Mouse (Mus musculus) neural tube, embryonic 14.5 days (tissue): ENCODE data around the gene Klf3. TPM values are rescaled to one million over a fixed set of nuclear protein-coding genes. Genes with fewer than 3 reads are reported as not detected.

Experiments
- ATAC-seq: fragments of 200-750 bp; cut with Nextera tagmentation; 2 replicates; pipeline ENCODE4 v1.8.0; 2017; ENCODE audit warnings: low read depth, mild to moderate bottlenecking, moderate TSS enrichment, moderate library complexity
- H3K27ac ChIP-seq: fragments of 300-500 bp; sonication (generic); 2 replicates; pipeline ENCODE4 v1.5.1; 2014; ENCODE audit warnings: low read depth, mild to moderate bottlenecking, control low read depth, low read length, moderate library complexity, mixed read lengths
- H3K27me3 ChIP-seq: fragments of 300-500 bp; sonication (generic); 2 replicates; pipeline ENCODE4 v1.6.1; 2014; ENCODE audit warnings: low read length; ENCODE audit not compliant: control insufficient read depth, insufficient read depth
- H3K36me3 ChIP-seq: fragments of 300-500 bp; sonication (generic); 2 replicates; pipeline ENCODE4 v1.6.1; 2014; ENCODE audit warnings: low read length, mixed read lengths; ENCODE audit not compliant: control insufficient read depth, insufficient read depth
- H3K4me1 ChIP-seq: fragments of 300-500 bp; sonication (generic); 2 replicates; pipeline ENCODE4 v1.6.1; 2014; ENCODE audit warnings: low read length; ENCODE audit not compliant: control insufficient read depth, insufficient read depth
- H3K4me2 ChIP-seq: fragments of 300-500 bp; sonication (generic); 2 replicates; pipeline ENCODE4 v1.6.1; 2014; ENCODE audit warnings: mild to moderate bottlenecking, low read depth, low read length, control low read depth
- H3K4me3 ChIP-seq: fragments of 300-500 bp; sonication (generic); 2 replicates; pipeline ENCODE4 v1.5.1; 2014; ENCODE audit warnings: low read depth, low read length, control low read depth, mixed read lengths
- H3K9ac ChIP-seq: fragments of 300-500 bp; sonication (generic); replicated peaks from 2 replicates; pipeline ENCODE4 v1.6.1; 2014; ENCODE audit warnings: low read depth, mild to moderate bottlenecking, control low read depth, low read length, mixed read lengths
- H3K9me3 ChIP-seq: fragments of 300-500 bp; sonication (generic); 2 replicates; pipeline ENCODE4 v1.6.1; 2016; ENCODE audit warnings: low read length; ENCODE audit not compliant: control insufficient read depth
- WGBS: fragments of 180-500 bp; shearing (Covaris S2); extraction: QIAGEN DNeasy Blood & Tissue Kit; methylation state at CpG from one replicate; pipeline ENCODE4 v1.1.7; 2014; 5-methylcytosine and 5-hydroxymethylcytosine counted together
- polyA plus RNA-seq: library from polyadenylated mRNA; unstranded; fragments of >200 nt; fragmentation: Nextera tagmentation; extraction: Ambion mirVana; gene quantifications from 2 replicates; pipeline ENCODE4 v1.2.1, GENCODE M21; 2014

Gene Klf3
- polyA plus RNA-seq, 1 experiment from 2014 or later, result 20.1 TPM

DNA sequence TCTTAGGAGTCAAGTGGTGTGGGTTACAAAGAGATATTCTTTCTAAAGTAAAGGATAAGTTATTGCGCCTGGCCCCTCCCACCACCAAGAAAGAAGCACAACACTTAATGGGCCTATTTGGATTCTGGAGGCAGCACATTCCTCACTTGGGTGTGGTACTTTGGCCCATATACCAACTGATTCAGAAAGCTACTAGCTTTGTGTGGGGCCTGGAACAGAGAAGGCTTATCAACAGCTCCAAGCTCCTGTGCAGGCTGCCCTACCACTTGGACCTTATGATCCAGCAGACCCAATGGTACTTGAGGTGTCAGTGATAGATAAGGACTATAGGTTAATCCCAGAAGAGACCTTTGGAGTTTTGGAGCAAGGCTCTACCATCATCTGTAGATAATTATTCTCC is 15.0 kb upstream of the Klf3 start:
- 100% methylated on average over 1 of the region's 1 CpGs for WGBS

DNA sequence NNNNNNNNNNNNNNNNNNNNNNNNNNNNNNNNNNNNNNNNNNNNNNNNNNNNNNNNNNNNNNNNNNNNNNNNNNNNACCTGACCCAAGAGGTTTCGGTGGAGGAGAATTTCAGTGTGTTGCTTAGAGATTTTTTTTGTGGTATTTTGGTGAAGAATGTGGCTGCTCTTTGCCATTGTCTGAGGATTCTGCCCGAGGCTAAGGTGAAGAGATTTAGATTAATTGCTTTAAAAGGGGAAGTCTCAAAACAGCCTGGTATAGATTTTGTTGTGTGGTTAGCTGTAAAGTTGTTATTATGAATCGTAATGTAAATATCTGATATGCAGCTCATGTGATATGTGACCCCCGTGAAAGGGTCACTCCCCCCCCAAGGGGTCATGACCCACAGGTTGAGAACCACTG is 5.0 kb upstream of the Klf3 start:
- Histone ChIP-seq H3K4me2 (no peak overlapping the region), H3K9me3 (no peaks in the 10 kb centered on the region), H3K27me3 (no peaks in the 10 kb centered on the region), H3K9ac (no peak overlapping the region), H3K4me3 (no peak overlapping the region), H3K27ac (no peak overlapping the region), H3K36me3 (no peaks in the 10 kb centered on the region), H3K4me1 (no peaks in the 10 kb centered on the region)
- 89% methylated on average over 4 of the region's 4 CpGs for WGBS
- ATAC-seq, result no peak

More for the DNA sequence above, 15.0 kb upstream of the Klf3 start:
- no peaks in the 10 kb centered on the region for H3K9me3 ChIP-seq
- no peaks in the 10 kb centered on the region for H3K27me3 ChIP-seq
- no peak overlapping the region for H3K27ac ChIP-seq
- no peak overlapping the region for H3K9ac ChIP-seq
- no peak overlapping the region for H3K4me3 ChIP-seq
- H3K4me1 ChIP-seq, result no peaks in the 10 kb centered on the region
- ATAC-seq, result no peak
- no peak overlapping the region for H3K4me2 ChIP-seq
- H3K36me3 ChIP-seq, result no peaks in the 10 kb centered on the region

DNA sequence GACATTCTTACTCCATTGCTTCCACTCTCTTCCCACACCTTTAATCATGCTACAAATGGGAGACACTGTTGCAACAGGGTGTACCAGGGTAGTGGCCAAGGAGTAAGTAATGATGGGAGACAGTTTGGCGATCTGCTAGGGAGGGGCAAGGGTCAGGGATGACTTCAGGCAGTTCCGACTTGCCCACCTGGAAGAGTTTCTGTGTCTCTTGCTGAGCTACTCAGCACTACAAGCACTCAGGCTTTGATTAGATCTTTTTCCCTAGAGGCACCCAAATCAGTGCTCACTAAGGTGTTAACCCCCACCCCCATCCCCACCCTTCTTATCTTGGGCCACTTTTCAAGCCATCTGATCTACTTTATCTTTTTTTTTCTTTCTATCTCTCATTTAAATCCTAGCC is 1.6 kb upstream of the Klf3 start:
- no peaks in the 10 kb centered on the region for H3K27me3 ChIP-seq
- ATAC-seq, result no peak

DNA sequence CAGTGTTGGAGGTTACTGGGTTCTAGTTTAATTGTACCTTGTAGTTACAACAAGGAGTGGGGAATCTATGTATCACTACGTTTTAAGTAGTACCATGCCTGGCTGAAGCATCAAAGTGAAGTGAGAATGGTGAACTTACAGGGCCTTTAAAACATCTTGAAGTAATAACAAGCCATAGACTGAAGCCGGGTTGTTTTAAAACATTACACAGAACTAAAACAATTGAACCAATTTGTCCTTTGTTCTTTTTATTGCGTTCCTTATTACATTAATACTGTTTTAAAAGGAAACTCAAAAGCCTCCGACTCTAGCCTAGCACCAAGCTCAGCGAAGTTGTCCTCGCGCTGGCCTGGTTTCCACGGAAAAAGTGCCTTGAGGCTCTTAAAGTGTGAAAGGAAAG is 1.0 kb upstream of the Klf3 start:
- WGBS, result 4% methylated on average over 8 of the region's 8 CpGs
- Histone ChIP-seq H3K9me3 (no peaks in the 10 kb centered on the region), H3K4me3 (peak overlapping the region; percentile 76), H3K9ac (peak overlapping the region; percentile 76; the same call in 1 of the 2 replicates), H3K4me1 (peaks cover 8% of the 10 kb centered on the region), H3K36me3 (no peaks in the 10 kb centered on the region), H3K27ac (peak overlapping the region; percentile 86; the same call in 1 of the 2 replicates), H3K27me3 (no peaks in the 10 kb centered on the region), H3K4me2 (peak overlapping the region; percentile 89)
- ATAC-seq, result no peak

More for the DNA sequence above, 1.6 kb upstream of the Klf3 start:
- H3K4me2 ChIP-seq, result no peak overlapping the region
- no peaks in the 10 kb centered on the region for H3K36me3 ChIP-seq
- WGBS, result 69% methylated on average over 2 of the region's 2 CpGs
- no peak overlapping the region for H3K9ac ChIP-seq
- H3K4me1 ChIP-seq, result peaks cover 8% of the 10 kb centered on the region
- H3K9me3 ChIP-seq, result no peaks in the 10 kb centered on the region
- no peak overlapping the region for H3K27ac ChIP-seq
- H3K4me3 ChIP-seq, result no peak overlapping the region

DNA sequence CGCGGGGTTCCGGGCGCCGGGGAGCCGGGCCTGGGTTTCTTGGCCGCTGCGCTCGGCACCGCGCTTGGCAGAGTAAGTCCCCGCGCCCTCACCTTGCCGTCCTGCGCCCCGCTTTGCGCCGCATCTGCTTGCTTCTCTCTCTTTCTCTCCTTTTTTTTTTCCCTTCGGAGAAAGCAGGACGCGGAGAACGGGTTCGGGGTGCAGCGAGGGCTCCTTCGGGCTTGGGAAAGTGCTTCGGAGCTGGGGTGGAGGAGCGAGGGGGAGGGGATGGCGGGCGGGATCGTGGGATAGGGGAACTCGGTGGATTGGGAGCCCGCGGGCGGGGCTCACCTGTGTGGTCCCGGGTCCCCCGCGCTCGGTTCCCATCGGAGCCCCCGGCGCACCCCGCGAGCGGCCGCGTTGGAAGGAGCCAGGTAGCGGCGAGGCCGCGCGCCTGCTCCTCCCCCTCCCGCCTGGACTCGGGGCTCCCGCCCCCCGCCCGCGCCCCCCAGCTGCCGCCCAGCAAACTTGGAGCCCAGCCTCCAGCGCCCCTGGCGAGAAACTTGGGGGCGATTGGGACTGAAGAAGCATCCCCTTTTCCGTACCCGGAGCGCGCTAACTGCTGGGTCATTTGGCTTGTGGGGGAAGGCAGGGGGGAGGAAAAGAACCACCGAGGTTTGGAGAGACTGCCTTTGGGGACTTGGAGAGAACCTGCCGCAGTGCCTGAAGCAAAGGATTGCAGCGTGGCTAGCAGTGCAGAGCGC is 703 bp downstream of the Klf3 start:
- Histone ChIP-seq H3K4me1 (peaks cover 8% of the 10 kb centered on the region), H3K36me3 (no peaks in the 10 kb centered on the region), H3K27ac (peak overlapping the region; percentile 86), H3K9me3 (no peaks in the 10 kb centered on the region), H3K4me3 (peak overlapping the region; percentile 76), H3K9ac (peak overlapping the region; percentile 76), H3K27me3 (no peaks in the 10 kb centered on the region), H3K4me2 (peak overlapping the region; percentile 89)
- ATAC-seq, result peak; percentile 38
- under 1% methylated on average over 61 of the region's 69 CpGs for WGBS

DNA sequence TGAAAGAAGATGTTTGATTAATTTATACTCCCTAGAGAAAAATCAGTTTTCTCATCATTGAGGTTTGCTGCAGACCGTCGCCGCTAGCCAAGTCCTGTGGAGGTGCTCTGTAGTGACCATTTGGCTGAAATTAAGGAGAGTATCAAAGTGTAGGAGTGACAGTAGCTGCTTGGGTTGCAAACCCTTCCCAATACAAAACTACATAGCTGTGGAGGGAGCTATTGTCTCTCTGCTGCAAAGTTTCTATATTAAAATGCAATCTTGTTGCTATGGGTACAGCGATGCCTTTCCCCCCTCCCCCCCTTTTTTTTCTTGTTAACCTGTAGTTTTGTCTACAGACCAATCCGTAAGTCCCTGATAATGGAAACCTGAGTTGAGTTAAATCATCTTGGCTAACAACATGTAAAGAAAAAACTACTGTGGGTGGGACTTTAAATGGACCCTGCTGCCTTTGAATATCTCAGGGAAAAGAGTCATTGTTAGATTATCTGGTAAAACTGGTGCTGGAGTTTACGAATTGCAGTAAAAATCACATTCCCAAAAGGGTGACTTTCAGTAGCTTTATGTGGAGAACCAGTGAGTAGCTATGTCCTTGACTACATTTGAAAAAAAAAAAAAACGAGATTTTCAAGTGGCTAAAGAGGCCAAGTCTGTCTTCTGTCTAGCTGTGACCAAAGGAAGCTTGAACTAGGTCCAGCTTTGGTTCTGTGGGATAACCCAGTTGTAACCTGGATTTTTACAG is 2.1 kb downstream of the Klf3 start:
- 4% methylated on average over 7 of the region's 7 CpGs for WGBS
- Histone ChIP-seq H3K36me3 (no peaks in the 10 kb centered on the region), H3K4me1 (peaks cover 8% of the 10 kb centered on the region), H3K27ac (peak overlapping the region; percentile 70), H3K4me3 (peak overlapping the region; percentile 76), H3K9ac (peak overlapping the region; percentile 37; the same call in 1 of the 2 replicates), H3K4me2 (peak overlapping the region; percentile 47), H3K27me3 (no peaks in the 10 kb centered on the region), H3K9me3 (no peaks in the 10 kb centered on the region)
- ATAC-seq, result no peak

DNA sequence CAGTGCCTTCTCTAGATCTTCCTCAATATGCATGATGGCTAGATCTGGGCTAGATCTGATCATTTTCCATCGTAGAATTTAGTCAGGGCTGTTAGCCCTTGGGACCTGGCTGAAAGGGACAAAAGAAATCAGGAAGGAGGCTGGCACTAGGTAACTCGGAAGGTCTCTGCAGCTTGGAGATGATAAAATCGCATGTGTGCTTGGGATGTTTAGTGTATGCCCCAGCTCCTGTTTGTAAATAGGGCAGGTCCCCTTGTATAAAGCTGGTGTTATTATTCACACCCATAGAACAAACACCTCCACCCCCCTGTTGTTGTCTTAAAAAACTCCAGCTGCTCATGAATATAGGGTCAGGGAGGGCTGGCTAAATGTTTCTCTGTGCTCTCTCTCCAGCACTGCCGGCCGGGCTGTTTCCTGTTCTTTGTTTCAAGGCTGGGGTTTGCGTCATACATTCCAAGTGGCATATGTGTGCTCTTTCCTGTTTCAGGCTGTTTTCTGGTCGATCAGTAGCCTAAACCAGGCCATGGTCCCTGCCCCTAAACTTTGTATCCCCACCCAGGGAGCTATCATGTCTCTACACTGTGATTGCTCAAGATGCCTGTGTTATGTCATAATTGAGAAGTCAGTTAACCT is 2.8 kb downstream of the Klf3 start:
- H3K27ac ChIP-seq, result peak overlapping the region; percentile 70
- no peaks in the 10 kb centered on the region for H3K36me3 ChIP-seq
- H3K9ac ChIP-seq, result peak overlapping the region; percentile 37; the same call in 1 of the 2 replicates
- no peak for ATAC-seq
- H3K4me1 ChIP-seq, result peaks cover 8% of the 10 kb centered on the region
- no peaks in the 10 kb centered on the region for H3K9me3 ChIP-seq
- under 1% methylated on average over 7 of the region's 7 CpGs for WGBS
- H3K27me3 ChIP-seq, result no peaks in the 10 kb centered on the region
- H3K4me2 ChIP-seq, result peak overlapping the region; percentile 47
- peak overlapping the region; percentile 76 for H3K4me3 ChIP-seq

DNA sequence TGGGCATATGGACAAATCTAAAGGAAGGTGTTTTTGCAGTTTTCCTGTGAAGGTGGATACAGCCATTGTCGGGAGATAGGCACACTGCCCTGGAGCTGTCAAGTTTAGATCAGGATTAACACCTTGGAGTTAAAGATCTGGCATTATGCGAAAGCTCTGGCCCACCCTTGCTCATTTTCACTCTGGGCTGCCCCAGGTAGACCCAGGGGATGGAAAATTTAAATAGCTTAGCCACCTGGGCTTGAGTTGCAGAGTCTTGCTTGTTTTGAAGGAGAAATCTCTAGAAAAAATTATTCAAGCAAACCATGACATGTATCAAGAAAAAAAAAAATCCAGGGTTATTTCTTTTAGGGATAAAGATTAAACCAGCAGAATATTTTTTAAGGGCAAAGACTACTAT is 3.4 kb downstream of the Klf3 start:
- Histone ChIP-seq H3K4me1 (peaks cover 10% of the 10 kb centered on the region), H3K27ac (no peak overlapping the region; the same call in 1 of the 2 replicates), H3K4me2 (peak overlapping the region; percentile 47; the same call in 1 of the 2 replicates), H3K36me3 (no peaks in the 10 kb centered on the region), H3K9me3 (no peaks in the 10 kb centered on the region), H3K4me3 (no peak overlapping the region), H3K27me3 (no peaks in the 10 kb centered on the region), H3K9ac (no peak overlapping the region)
- no peak for ATAC-seq
- WGBS, result 33% methylated on average over 2 of the region's 2 CpGs

DNA sequence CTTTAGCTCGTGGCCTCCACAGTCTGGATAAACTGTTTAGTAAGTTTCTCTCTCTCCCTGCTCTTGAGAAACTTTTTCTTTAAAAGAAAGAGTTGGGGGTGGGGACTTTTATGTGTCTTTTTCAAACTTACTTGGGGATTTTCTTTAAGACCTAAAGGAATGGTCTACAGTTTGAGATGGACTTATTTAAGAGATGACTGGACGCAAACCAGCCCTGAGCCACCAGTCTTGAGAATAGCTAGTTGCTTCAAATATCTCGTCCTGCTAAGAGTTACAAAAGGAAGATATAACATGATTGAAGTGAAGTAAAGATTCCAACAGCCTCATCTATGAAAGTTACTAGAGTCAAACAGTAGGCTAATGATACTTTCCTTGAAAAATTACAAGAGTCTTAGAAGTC is 4.0 kb downstream of the Klf3 start:
- Histone ChIP-seq H3K4me1 (peaks cover 11% of the 10 kb centered on the region), H3K36me3 (no peaks in the 10 kb centered on the region), H3K27ac (no peak overlapping the region), H3K9me3 (no peaks in the 10 kb centered on the region), H3K4me2 (no peak overlapping the region), H3K9ac (no peak overlapping the region), H3K4me3 (no peak overlapping the region), H3K27me3 (no peaks in the 10 kb centered on the region)
- WGBS, result 81% methylated on average over 3 of the region's 3 CpGs
- no peak for ATAC-seq
